Comparison of ENCODE assay signal across 9 mouse cellular contexts in genomic region chr9:57156823-57157222, GRCm38 (mm10). TPM values are rescaled to one million over a fixed set of nuclear protein-coding genes. Genes with fewer than 3 reads are reported as not detected.
A peak's percentile ranks its signal among the peaks of the same experiment; 100 is the strongest.
DNase-seq lines count a peak whose midpoint lies in the region; ATAC-seq and TF ChIP-seq lines count a peak whose summit lies in the region.
"Had no signal": no experiment of that assay in that cellular context is flagged by ENCODE, and none has a peak within 500 bp of the region (broad histone marks: within the 10 kb centered on the region; RNA-seq: fewer than 3 reads in every experiment).

No protein-coding gene starts in this region.

- peak overlapping the region; percentile 94; the same call in 1 of the 2 replicates for H3K4me3 ChIP-seq in liver, embryonic 11.5 days (ENCODE audit: low read depth, low read length)
- H3K4me3 ChIP-seq in liver, postnatal 0 days (ENCODE audit: low read depth, low read length): no peak overlapping the region
- no peak overlapping the region for H3K4me3 ChIP-seq in embryonic facial prominence, embryonic 13.5 days
- no peak overlapping the region for H3K4me3 ChIP-seq in hindbrain, embryonic 14.5 days (replicated peaks; ENCODE audit: low read length)

- no peak for ATAC-seq in liver, embryonic 11.5 days (replicated peaks; ENCODE audit: low FRiP score)
- ATAC-seq in liver, postnatal 0 days: no peak
- no peak for ATAC-seq in embryonic facial prominence, embryonic 13.5 days (ENCODE audit: insufficient number of reproducible peaks, insufficient read depth, low FRiP score, low TSS enrichment, low read depth)
- ATAC-seq in hindbrain, embryonic 14.5 days (ENCODE audit: low FRiP score): no peak
- 0 out of 2 replicates have a peak, but pooled peaks have one; percentile 14 for ATAC-seq in monocyte, adult 5-6 weeks (replicated peaks; ENCODE audit: insufficient number of reproducible peaks, low FRiP score, low TSS enrichment, poor library complexity, severe bottlenecking)
- ATAC-seq: lung, postnatal 0 days had no signal

- H3K9me3 ChIP-seq in liver, embryonic 11.5 days (ENCODE audit: control insufficient read depth, low read length): no peaks in the 10 kb centered on the region
- H3K9me3 ChIP-seq in liver, postnatal 0 days (ENCODE audit: low read length): no peaks in the 10 kb centered on the region
- no peaks in the 10 kb centered on the region for H3K9me3 ChIP-seq in embryonic facial prominence, embryonic 13.5 days
- no peaks in the 10 kb centered on the region for H3K9me3 ChIP-seq in hindbrain, embryonic 14.5 days (ENCODE audit: control insufficient read depth, low read length)

- no peak for TF ChIP-seq EP300 in liver, postnatal 0 days (IDR thresholded peaks at IDR 0.05; ENCODE audit: low read depth)

- 82% methylated on average over 8 of the region's 8 CpGs for WGBS in liver, embryonic 11.5 days
- WGBS in liver, postnatal 0 days (ENCODE audit: insufficient replicate concordance): 87% methylated on average over 8 of the region's 8 CpGs
- WGBS in embryonic facial prominence, embryonic 13.5 days: 84% methylated on average over 8 of the region's 8 CpGs
- WGBS in hindbrain, embryonic 14.5 days: 86% methylated on average over 8 of the region's 8 CpGs

- H3K4me2 ChIP-seq in liver, embryonic 11.5 days: peak overlapping the region; percentile 76
- H3K4me2 ChIP-seq in liver, postnatal 0 days (ENCODE audit: low read depth, low read length): no peak overlapping the region
- H3K4me2 ChIP-seq in embryonic facial prominence, embryonic 13.5 days: peak overlapping the region; percentile 95; the same call in 1 of the 2 replicates
- peak overlapping the region; percentile 69; the same call in 1 of the 2 replicates for H3K4me2 ChIP-seq in hindbrain, embryonic 14.5 days (replicated peaks)

- no peak overlapping the region for H3K27ac ChIP-seq in liver, embryonic 11.5 days (ENCODE audit: low read depth, low read length)
- H3K27ac ChIP-seq in liver, postnatal 0 days (ENCODE audit: low read depth): no peak overlapping the region
- H3K27ac ChIP-seq in embryonic facial prominence, embryonic 13.5 days: no peak overlapping the region
- no peak overlapping the region for H3K27ac ChIP-seq in hindbrain, embryonic 14.5 days

- no peak for DNase-seq in liver, embryonic 11.5 days (ENCODE audit: low spot score)
- no peak for DNase-seq in liver, postnatal 0 days
- DNase-seq in hindbrain, embryonic 14.5 days (ENCODE audit: low spot score): no peak
- DNase-seq in urinary bladder, postnatal 10 days (ENCODE audit: low spot score): no peak
- DNase-seq in heart, postnatal 4 days: no peak
- DNase-seq: retina, postnatal 1 day had no signal

- H3K36me3 ChIP-seq in liver, embryonic 11.5 days (ENCODE audit: control insufficient read depth, insufficient read depth, low read length): 0 out of 2 replicates have a peak, but pooled peaks cover 2% of the 10 kb centered on the region
- peaks cover 8% of the 10 kb centered on the region; the same call in 1 of the 2 replicates for H3K36me3 ChIP-seq in liver, postnatal 0 days (replicated peaks; ENCODE audit: insufficient read depth, low read length)
- H3K36me3 ChIP-seq in embryonic facial prominence, embryonic 13.5 days: peaks cover 17% of the 10 kb centered on the region
- H3K36me3 ChIP-seq in hindbrain, embryonic 14.5 days (replicated peaks; ENCODE audit: control insufficient read depth, insufficient read depth): 0 out of 2 replicates have a peak, but pooled peaks cover 14% of the 10 kb centered on the region

- no peaks in the 10 kb centered on the region for H3K27me3 ChIP-seq in liver, embryonic 11.5 days (replicated peaks; ENCODE audit: control insufficient read depth, insufficient read depth, low read length)
- no peaks in the 10 kb centered on the region for H3K27me3 ChIP-seq in liver, postnatal 0 days (ENCODE audit: insufficient read depth, low read length)
- no peaks in the 10 kb centered on the region; the same call in 1 of the 2 replicates for H3K27me3 ChIP-seq in embryonic facial prominence, embryonic 13.5 days
- H3K27me3 ChIP-seq in hindbrain, embryonic 14.5 days (ENCODE audit: control insufficient read depth, insufficient read depth, low read length): no peaks in the 10 kb centered on the region

- TF ChIP-seq CTCF in liver, postnatal 0 days (IDR thresholded peaks at IDR 0.05; ENCODE audit: low read depth): no peak

- peaks cover 6% of the 10 kb centered on the region for H3K4me1 ChIP-seq in liver, embryonic 11.5 days (replicated peaks; ENCODE audit: control insufficient read depth, insufficient read depth, low read length)
- H3K4me1 ChIP-seq in liver, postnatal 0 days (ENCODE audit: insufficient read depth): peaks cover 14% of the 10 kb centered on the region
- H3K4me1 ChIP-seq in embryonic facial prominence, embryonic 13.5 days: peaks cover 9% of the 10 kb centered on the region
- peaks cover 12% of the 10 kb centered on the region for H3K4me1 ChIP-seq in hindbrain, embryonic 14.5 days (replicated peaks; ENCODE audit: control insufficient read depth, insufficient read depth, low read length)

- no peak overlapping the region for H3K9ac ChIP-seq in liver, embryonic 11.5 days (ENCODE audit: low read depth, low read length)
- no peak overlapping the region for H3K9ac ChIP-seq in liver, postnatal 0 days (replicated peaks)
- peak overlapping the region; percentile 81; the same call in 1 of the 2 replicates for H3K9ac ChIP-seq in embryonic facial prominence, embryonic 13.5 days
- H3K9ac ChIP-seq in hindbrain, embryonic 14.5 days: no peak overlapping the region

RNA-seq across cellular contexts. Expression of gene Commd4, which starts 1.3 kb away (rescaled TPM):
- 94.4 and 96.7 TPM in 2 replicates for polyA plus RNA-seq in liver, embryonic 11.5 days (2014; fragmentation: Nextera tagmentation; extraction: Ambion mirVana)
- polyA plus RNA-seq in liver, postnatal 0 days (2015; fragmentation: Nextera tagmentation; extraction: Ambion mirVana): 45.4 and 48.2 TPM in 2 replicates
- polyA plus RNA-seq in embryonic facial prominence, embryonic 13.5 days (2015; fragmentation: Nextera tagmentation; extraction: Ambion mirVana): 91.8 and 97.7 TPM in 2 replicates
- 132 and 138 TPM in 2 replicates for polyA plus RNA-seq in hindbrain, embryonic 14.5 days (2014; fragmentation: Nextera tagmentation; extraction: Ambion mirVana)
- 90.4 to 131 TPM (median 125 TPM) in 3 replicates for total RNA-seq in monocyte, adult 5-6 weeks (2017)
- 10 to 100 TPM; 31.1 to 33.0 TPM for total RNA-seq in heart, postnatal 4 days (2021)

RNA-seq across cellular contexts. Expression of gene Neil1, which starts 8.7 kb away (rescaled TPM):
- polyA plus RNA-seq in liver, embryonic 11.5 days (2014; fragmentation: Nextera tagmentation; extraction: Ambion mirVana): 4.1 and 4.5 TPM in 2 replicates
- polyA plus RNA-seq in liver, postnatal 0 days (2015; fragmentation: Nextera tagmentation; extraction: Ambion mirVana): 2.5 and 2.9 TPM in 2 replicates
- polyA plus RNA-seq in embryonic facial prominence, embryonic 13.5 days (2015; fragmentation: Nextera tagmentation; extraction: Ambion mirVana): 7.2 and 10.1 TPM in 2 replicates
- polyA plus RNA-seq in hindbrain, embryonic 14.5 days (2014; fragmentation: Nextera tagmentation; extraction: Ambion mirVana): 6.1 and 7.4 TPM in 2 replicates
- 1.3 to 8.1 TPM (median 5.2 TPM) in 3 replicates for total RNA-seq in monocyte, adult 5-6 weeks (2017)
- total RNA-seq in heart, postnatal 4 days (2021): 1 to 10 TPM; 3.5 to 5.0 TPM

RNA-seq across cellular contexts. Expression of gene Man2c1, which starts 26.3 kb away (rescaled TPM):
- polyA plus RNA-seq in liver, embryonic 11.5 days (2014; fragmentation: Nextera tagmentation; extraction: Ambion mirVana): 45.0 and 47.7 TPM in 2 replicates
- polyA plus RNA-seq in liver, postnatal 0 days (2015; fragmentation: Nextera tagmentation; extraction: Ambion mirVana): 18.2 and 18.5 TPM in 2 replicates
- polyA plus RNA-seq in embryonic facial prominence, embryonic 13.5 days (2015; fragmentation: Nextera tagmentation; extraction: Ambion mirVana): 66.9 and 77.5 TPM in 2 replicates
- 44.3 and 47.9 TPM in 2 replicates for polyA plus RNA-seq in hindbrain, embryonic 14.5 days (2014; fragmentation: Nextera tagmentation; extraction: Ambion mirVana)
- total RNA-seq in monocyte, adult 5-6 weeks (2017): 47.9 to 87.1 TPM (median 60.7 TPM) in 3 replicates
- 10 to 100 TPM; 58.8 to 68.4 TPM for total RNA-seq in heart, postnatal 4 days (2021)
